Mouse (Mus musculus): Measurements from ENCODE around the gene Usp19. TPM values are rescaled to one million over a fixed set of nuclear protein-coding genes. Genes with fewer than 3 reads are reported as not detected.

Gene Usp19
- 179 and 216 TPM in 2 replicates for polyA plus RNA-seq (2012; rRNA removed; ENCODE audit: low replicate concordance)

DNA sequence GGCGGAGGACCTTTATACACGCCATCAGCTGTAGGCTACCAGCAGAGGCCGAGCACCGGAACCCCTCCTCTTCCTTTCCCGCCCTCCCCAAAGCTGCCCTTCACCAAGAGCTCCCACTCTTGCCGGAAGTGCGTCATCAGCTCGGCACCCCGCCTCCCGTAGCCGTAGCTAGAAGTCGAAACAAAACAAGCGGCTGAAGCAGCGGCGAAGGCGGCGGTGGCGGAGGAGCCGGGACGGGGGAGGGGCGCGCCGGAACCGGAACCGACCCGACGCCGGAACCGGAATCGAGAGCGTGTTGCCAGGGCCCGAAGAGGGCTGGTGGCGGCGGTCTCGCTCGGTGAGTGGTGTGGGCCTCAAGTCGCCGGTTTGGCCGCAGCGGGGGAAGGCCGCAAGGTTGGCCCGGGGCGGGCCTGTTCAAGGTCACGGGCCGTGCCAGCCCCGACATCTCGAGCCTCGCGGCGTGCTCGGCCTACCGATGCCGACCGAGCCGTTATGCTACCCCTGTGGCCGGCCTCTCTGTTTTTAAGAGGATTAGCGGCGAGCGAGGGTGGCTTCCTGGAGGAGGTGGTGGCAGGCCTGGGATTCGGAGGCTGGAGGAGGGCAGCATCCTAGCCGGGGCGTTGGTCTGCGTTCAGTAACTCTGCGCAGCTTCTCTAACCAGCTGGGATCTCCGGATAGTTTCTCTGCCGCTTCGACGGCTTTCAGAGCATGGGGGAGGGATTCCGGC, at the start of gene Usp19:
Gene Usp19, plus strand, starts transcription at position 44 of the 727 bp plus-strand sequence.

DNA sequence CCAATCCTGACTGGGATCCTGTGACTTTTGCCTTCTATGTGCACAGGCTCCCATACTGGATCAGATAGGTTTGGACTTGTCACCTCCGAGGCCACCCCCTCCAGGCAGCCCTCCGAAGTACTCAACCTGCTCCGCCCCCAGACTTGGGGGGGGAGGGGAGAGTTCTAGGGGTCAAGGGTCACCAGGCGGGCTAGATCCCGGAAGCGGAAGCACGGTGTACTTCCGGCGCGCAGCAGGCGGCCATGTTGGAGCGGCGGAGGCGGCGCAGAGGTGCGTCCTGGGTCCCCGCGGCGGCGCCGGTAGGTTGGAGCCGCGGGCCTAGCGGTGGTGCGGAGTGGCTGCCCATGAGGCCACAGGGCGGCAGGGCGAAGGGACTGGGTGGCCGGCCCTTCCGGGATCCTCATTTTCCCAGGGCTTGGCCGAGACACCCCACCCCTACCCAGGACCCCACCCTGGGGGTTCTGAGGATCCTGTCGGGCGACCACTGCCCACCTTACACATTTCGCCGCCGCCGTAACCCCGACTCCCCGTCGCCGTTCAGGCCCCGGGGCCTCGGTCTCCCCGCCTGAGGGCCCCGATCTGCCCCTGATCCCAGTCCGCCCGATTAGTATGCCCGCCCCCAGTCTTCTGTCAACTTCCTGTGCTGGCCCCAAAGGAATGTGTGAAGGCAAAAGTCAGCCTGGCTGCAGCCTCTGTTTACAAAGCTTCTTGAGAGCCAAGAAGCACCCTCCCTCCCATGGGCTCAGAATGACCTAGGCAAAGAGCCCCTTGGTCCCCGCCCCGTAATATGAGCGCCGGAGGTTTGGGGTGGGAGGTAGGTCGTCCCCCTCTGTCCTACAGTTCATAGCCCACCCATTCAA, 29.9 kb upstream of the Usp19 start, which contains the start of gene Ccdc71:
Gene Ccdc71, plus strand, starts transcription at position 209 of the 860 bp plus-strand sequence.

DNA sequence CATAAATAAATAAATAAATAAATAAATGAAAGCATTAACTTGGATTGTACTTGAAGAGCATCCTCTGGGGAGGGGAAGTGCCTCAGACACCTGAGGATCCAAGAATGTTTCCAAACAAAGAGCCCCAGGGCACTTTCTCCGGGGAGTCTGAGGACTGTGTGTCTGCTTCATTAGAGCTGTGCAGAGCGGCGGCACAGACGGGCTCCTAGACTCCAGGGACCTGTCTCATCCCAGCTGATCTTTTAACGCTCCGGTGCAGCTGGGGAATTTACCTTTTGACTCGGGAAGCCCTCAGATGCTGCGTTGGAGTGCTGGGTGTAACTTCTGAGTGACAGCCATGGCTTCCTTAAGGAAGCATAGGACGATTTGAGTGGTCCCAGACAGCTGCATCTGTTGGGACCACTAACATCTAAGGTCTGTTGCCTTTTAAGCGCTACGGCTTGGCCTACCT, 29.2 kb upstream of the Usp19 start, which contains the start of gene Klhdc8b:
Gene Klhdc8b, minus strand, starts transcription at position 401 of the 451 bp plus-strand sequence.

DNA sequence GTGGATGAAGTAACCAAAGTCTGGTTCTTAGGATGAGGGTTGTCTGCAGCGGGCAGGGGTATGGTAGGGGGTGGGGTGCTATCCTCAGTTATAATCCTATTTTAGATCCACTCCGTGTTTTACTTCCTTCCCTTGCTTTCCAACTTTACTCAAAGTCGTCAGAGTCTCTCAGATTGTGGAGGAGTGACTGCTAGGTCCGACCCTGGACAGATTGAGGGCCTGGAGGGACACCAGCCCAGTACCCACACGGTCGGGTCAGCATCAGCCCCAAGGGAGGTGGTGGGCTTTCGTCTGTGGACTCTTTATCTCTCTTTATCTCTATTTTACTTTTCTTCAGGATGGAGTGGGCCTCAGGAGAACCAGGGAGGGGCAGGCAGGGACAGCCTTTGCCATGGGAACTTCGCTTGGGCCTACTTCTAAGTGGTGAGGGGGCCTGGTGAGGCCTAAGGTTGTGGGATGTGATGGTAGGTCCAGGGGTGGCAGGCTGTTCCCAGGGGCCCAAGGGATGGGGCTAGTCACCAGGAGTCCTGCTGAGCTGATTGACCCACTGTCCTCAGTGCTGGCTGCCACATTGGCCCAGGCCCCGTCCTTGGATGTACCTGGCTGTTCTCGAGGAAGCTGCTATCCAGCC, 10.6 kb upstream of the Usp19 start, which contains the start of gene Lamb2:
Gene Lamb2, plus strand, starts transcription at position 16 of the 631 bp plus-strand sequence.

DNA sequence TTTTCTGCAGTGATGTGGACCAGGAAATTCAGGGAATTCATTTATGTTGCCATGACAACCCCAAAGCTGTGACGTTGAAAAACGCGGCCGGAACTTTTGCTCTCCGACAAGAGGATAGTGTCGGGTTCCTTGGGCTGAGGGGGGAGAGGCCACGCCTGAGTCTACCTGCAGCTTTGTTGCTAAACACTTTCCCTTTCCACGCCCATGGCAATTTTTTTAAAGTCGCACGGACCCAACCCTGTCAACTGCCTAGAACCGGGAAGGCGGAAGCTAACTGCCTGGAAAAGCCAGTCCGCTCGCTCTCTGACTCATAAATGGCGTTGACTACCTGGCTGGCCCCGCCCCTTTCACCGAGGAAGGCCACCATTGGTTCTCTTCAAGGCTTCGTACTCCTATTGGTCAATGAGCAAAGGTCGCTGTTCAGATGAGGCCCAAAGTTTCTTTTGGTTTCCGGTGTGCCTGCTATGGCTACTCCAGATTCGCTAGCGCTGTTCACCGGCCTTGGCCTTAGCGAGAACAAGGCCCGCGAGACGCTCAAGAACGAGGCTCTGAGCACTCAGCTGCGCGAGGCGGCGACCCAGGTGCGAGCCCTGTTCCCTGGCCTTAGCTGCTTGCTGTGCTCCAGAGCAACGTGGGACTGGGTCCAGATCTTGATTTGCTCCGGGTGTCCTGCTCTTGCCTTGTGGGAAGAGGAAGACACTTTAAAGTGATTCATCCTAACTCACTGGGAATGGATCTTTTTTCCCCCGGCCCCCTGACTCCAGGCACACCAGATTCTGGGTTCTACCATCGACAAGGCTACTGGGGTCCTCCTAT, 17.4 kb downstream of the Usp19 start, which contains the start of gene Qars:
Gene Qars, plus strand, starts transcription at position 88 of the 816 bp plus-strand sequence.

DNA sequence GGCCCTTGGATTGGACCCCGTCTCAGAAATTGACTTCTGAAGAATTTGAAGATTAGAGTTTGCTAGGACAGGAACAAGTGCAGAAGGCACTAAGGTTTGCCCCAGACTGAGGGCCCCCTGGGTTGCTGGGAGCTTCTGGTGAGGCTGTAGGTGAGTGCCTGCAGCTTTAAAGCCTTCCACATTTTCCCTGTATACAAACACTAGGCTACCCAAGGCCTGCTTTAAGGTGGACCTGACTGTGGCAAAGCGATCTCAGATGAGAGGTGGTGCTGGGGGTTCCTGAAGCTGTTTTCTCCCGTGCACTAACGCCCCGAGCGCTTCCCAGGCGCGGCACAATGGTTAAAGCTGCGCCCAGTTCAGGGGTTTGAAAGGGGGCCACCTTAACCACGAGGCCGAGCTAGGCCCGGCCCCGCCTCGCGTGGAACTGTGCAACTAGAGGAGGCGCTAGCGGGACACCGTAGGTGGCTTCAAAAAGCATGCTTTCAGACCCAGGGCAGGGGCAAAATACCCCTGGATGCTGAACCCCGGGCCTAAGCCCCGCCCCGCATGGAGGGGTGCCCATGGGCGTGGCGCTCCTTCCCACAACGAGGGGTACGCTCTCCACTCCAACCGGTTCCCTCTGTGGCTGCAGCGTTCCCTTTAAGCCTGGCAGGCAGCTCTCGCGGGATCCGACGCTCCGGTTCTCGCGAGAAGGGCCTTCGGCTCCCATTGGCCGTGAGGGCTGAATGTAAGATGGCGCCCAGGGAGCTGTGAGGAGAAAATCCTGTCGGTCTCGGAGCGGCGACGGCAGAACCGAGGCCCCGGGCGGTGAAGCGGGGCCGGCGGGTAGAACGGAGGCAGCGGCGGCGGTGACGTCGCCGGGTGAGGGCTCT, 26.2 kb downstream of the Usp19 start, which contains the start of gene Qrich1:
Gene Qrich1, plus strand, starts transcription at position 427 of the 872 bp plus-strand sequence.

Other genes starting within 250 kb of the Usp19 start
- gene Dag1, start 226.6 kb upstream of the Usp19 start, polyA plus RNA-seq (2012; rRNA removed; ENCODE audit: low replicate concordance) = 65.0 and 108 TPM in 2 replicates
- 32.6 and 34.7 TPM in 2 replicates for gene Nicn1, start 200.2 kb upstream of the Usp19 start, polyA plus RNA-seq (2012; rRNA removed; ENCODE audit: low replicate concordance)
- 6.7 and 22.0 TPM in 2 replicates for gene Amt, start 193.7 kb upstream of the Usp19 start, polyA plus RNA-seq (2012; rRNA removed; ENCODE audit: low replicate concordance)
- 192 and 239 TPM in 2 replicates for gene Rhoa, start 184.5 kb upstream of the Usp19 start, polyA plus RNA-seq (2012; rRNA removed; ENCODE audit: low replicate concordance)
- 59.0 and 105 TPM in 2 replicates for gene Tcta, start 184.4 kb upstream of the Usp19 start, polyA plus RNA-seq (2012; rRNA removed; ENCODE audit: low replicate concordance)
- 1,212 and 1,799 TPM in 2 replicates for gene Gpx1, start 151.7 kb upstream of the Usp19 start, polyA plus RNA-seq (2012; rRNA removed; ENCODE audit: low replicate concordance)
- 82.2 and 92.5 TPM in 2 replicates for gene Usp4, start 142.7 kb upstream of the Usp19 start, polyA plus RNA-seq (2012; rRNA removed; ENCODE audit: low replicate concordance)
- 0.21 and 0.27 TPM in 2 replicates for gene 1700102P08Rik, start 97.8 kb upstream of the Usp19 start, polyA plus RNA-seq (2012; rRNA removed; ENCODE audit: low replicate concordance)
- gene Ccdc36, start 62.1 kb upstream of the Usp19 start, polyA plus RNA-seq (2012; rRNA removed; ENCODE audit: low replicate concordance) = 0.10 TPM in 1 of 2 replicates, not detected in the other
- gene BC048562, start 54.1 kb upstream of the Usp19 start, polyA plus RNA-seq (2012; rRNA removed; ENCODE audit: low replicate concordance) = not detected in 2 replicates
- gene Ccdc71, start 30.1 kb upstream of the Usp19 start, polyA plus RNA-seq (2012; rRNA removed; ENCODE audit: low replicate concordance) = 20.4 and 34.4 TPM in 2 replicates
- gene Klhdc8b, start 29.0 kb upstream of the Usp19 start, polyA plus RNA-seq (2012; rRNA removed; ENCODE audit: low replicate concordance) = 70.2 and 91.7 TPM in 2 replicates
- gene Lamb2, start 10.9 kb upstream of the Usp19 start, polyA plus RNA-seq (2012; rRNA removed; ENCODE audit: low replicate concordance) = 223 and 264 TPM in 2 replicates
- gene Qars, start 17.1 kb downstream of the Usp19 start, polyA plus RNA-seq (2012; rRNA removed; ENCODE audit: low replicate concordance) = 172 and 318 TPM in 2 replicates
- gene Qrich1, start 26.2 kb downstream of the Usp19 start, polyA plus RNA-seq (2012; rRNA removed; ENCODE audit: low replicate concordance) = 93.6 and 129 TPM in 2 replicates
- 48.0 and 173 TPM in 2 replicates for gene Impdh2, start 69.7 kb downstream of the Usp19 start, polyA plus RNA-seq (2012; rRNA removed; ENCODE audit: low replicate concordance)
- 38.3 and 48.7 TPM in 2 replicates for gene Ndufaf3, start 76.8 kb downstream of the Usp19 start, polyA plus RNA-seq (2012; rRNA removed; ENCODE audit: low replicate concordance)
- 120 and 203 TPM in 2 replicates for gene Dalrd3, start 79.3 kb downstream of the Usp19 start, polyA plus RNA-seq (2012; rRNA removed; ENCODE audit: low replicate concordance)
- gene Wdr6, start 88.1 kb downstream of the Usp19 start, polyA plus RNA-seq (2012; rRNA removed; ENCODE audit: low replicate concordance) = 41.1 and 162 TPM in 2 replicates
- gene P4htm, start 107.1 kb downstream of the Usp19 start, polyA plus RNA-seq (2012; rRNA removed; ENCODE audit: low replicate concordance) = 5.3 and 35.1 TPM in 2 replicates
- gene Arih2, start 158.8 kb downstream of the Usp19 start, polyA plus RNA-seq (2012; rRNA removed; ENCODE audit: low replicate concordance) = 35.0 and 41.4 TPM in 2 replicates
- 36.9 and 73.5 TPM in 2 replicates for gene Slc25a20, start 171.5 kb downstream of the Usp19 start, polyA plus RNA-seq (2012; rRNA removed; ENCODE audit: low replicate concordance)
- 15.6 and 32.7 TPM in 2 replicates for gene Prkar2a, start 198.7 kb downstream of the Usp19 start, polyA plus RNA-seq (2012; rRNA removed; ENCODE audit: low replicate concordance)

All from subcutaneous adipose tissue, adult 2 months (tissue).